Comparison of ENCODE assay signal across 21 mouse cellular contexts in genomic region chr7:59271775-59272174, GRCm38 (mm10).
"Had no signal": no experiment of that assay in that cellular context is flagged by ENCODE, and none has a peak within 500 bp of the region (broad histone marks: within the 10 kb centered on the region; RNA-seq: fewer than 3 reads in every experiment).

No protein-coding gene starts in this region.

- H3K4me3 ChIP-seq: heart, adult 2 months; heart, embryonic 13.5 days; heart, embryonic 15.5 days; hindbrain, embryonic 13.5 days; hindbrain, embryonic 15.5 days; limb, embryonic 13.5 days; limb, embryonic 15.5 days had no signal

- H3K9ac ChIP-seq: forebrain, postnatal 0 days; heart, embryonic 13.5 days; heart, embryonic 15.5 days; hindbrain, embryonic 13.5 days; hindbrain, embryonic 15.5 days; limb, embryonic 13.5 days; limb, embryonic 15.5 days had no signal

- ATAC-seq: forebrain, postnatal 0 days; hindbrain, postnatal 0 days had no signal

- H3K27me3 ChIP-seq: heart, embryonic 13.5 days; heart, embryonic 15.5 days; hindbrain, embryonic 13.5 days; hindbrain, embryonic 15.5 days; limb, embryonic 13.5 days; limb, embryonic 15.5 days had no signal

- H3K4me1 ChIP-seq: heart, embryonic 13.5 days; heart, embryonic 15.5 days; hindbrain, embryonic 13.5 days; hindbrain, embryonic 15.5 days; limb, embryonic 13.5 days; limb, embryonic 15.5 days had no signal

- H3K4me2 ChIP-seq: heart, embryonic 11.5 days; heart, embryonic 13.5 days; heart, embryonic 15.5 days; hindbrain, embryonic 13.5 days; hindbrain, embryonic 15.5 days; limb, embryonic 13.5 days; limb, embryonic 15.5 days had no signal

- H3K27ac ChIP-seq: heart, adult 2 months; heart, embryonic 13.5 days; heart, embryonic 15.5 days; hindbrain, embryonic 13.5 days; hindbrain, embryonic 15.5 days; hindbrain, postnatal 0 days; limb, embryonic 13.5 days; limb, embryonic 15.5 days had no signal

- H3K9me3 ChIP-seq: heart, embryonic 13.5 days; heart, embryonic 15.5 days; hindbrain, embryonic 13.5 days; hindbrain, embryonic 15.5 days; limb, embryonic 13.5 days; limb, embryonic 15.5 days had no signal

- DNase-seq: forebrain, postnatal 0 days; gastrocnemius, postnatal 14 days; gastrocnemius, postnatal 36 days; heart, adult 11 months; heart, adult 2 months; heart, postnatal 14 days; heart, postnatal 36 days; kidney, adult 11 months; kidney, adult 8-10 months; kidney, postnatal 36 days; layer of hippocampus, adult 9-11 months; layer of hippocampus, postnatal 36 days; left cerebral cortex, postnatal 4 days had no signal
